Mouse (Mus musculus) heart, postnatal 0 days (tissue): Measurements from ENCODE around the gene Gm20521.

Experiments
- CTCF ChIP-seq: IDR thresholded peaks from 2 replicates; pipeline ENCODE4 v1.5.1; 2016; ENCODE audit warnings: antibody characterized with exemption, control low read depth, low read depth
- EP300 ChIP-seq: IDR thresholded peaks from 2 replicates; pipeline ENCODE4 v1.6.1; 2016; ENCODE audit warnings: antibody characterized with exemption, low read depth

- TF ChIP-seq CTCF (peak; percentile 73), EP300 (no peak)
Observed at GRCm38 (mm10) chr14:54860511-54860910, 22.7 kb upstream of the Gm20521 start.
